Mouse (Mus musculus) heart, postnatal 0 days (tissue): ENCODE results near the gene Adamtsl1.

ENCODE experiments used
- CTCF ChIP-seq: IDR thresholded peaks from 2 replicates; pipeline ENCODE4 v1.5.1; 2016; ENCODE audit warnings: antibody characterized with exemption, control low read depth, low read depth
- EP300 ChIP-seq: IDR thresholded peaks from 2 replicates; pipeline ENCODE4 v1.6.1; 2016; ENCODE audit warnings: antibody characterized with exemption, low read depth

GRCm38 (mm10) chr4:86203288-86203687, 689.3 kb downstream of the Adamtsl1 start:
- TF ChIP-seq EP300 (no peak), CTCF (no peak)
